Mouse (Mus musculus) A20 (cell line): Measurements from ENCODE around the gene Akap13.
"Not testable (repeated sequence)": the region's sequence is repeated elsewhere in the genome, so short reads cannot be mapped to it uniquely, and the experiment has no call there.

Experiments
- DNase-seq: peaks from one replicate; pipeline ENCODE4 v3.0.0-alpha.2; 2011; ENCODE audit warnings: low read depth, low spot score

Gene Akap13

DNA sequence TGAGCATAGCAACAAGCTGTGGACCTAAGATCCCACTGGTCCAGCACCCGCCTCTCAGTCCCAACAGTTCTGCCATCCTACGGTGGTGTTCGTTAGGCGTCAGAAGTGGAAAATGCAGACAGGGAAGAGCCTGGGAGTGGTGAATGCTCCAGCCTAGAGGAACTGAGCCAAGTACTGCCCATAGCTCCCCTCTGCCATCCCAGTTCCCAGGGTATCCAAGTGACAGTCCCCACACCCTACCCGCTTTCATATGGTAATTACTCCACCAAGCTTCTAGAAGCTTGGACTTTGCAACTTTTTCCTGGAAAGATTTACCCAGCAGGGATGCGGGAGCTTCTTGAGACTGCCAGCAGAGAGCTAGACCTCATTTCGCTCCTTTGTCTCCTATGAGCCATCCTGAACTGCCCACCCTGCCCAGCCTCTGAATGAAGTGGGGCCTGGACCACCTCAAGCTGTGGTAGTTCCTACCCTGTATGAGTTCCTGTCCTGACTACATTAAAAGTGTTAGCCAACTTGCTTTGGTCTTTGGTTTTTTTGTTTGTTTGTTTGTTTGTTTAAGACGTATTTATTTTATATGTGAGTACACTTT, 300.6 kb downstream of the Akap13 start:
- DNase-seq, result no peak

DNA sequence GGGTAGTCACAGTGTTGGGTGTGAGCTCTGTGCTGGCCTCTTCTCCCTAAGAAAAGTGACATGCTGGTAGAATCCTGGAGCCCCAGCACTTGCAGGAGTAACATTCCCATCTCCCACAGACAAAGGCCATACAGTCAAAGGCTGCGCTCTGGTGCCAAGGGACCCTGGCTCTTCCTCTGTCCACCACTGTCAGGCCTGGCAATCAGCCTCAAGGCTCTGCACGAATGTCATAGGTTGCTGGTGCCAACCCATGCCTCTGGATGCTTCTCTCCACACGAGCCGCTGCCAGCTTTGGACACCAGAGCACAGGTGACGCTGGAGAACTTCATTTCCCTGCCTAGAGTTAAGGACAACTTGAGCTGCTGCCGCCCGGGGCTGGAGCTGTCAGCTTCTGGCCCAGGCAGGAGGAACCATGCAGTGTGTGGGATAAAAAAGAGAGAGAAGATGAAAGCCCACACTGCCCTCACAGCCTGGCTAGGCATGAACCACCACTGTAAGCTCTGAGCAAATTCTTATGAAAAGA, 304.7 kb downstream of the Akap13 start:
- no peak for DNase-seq

DNA sequence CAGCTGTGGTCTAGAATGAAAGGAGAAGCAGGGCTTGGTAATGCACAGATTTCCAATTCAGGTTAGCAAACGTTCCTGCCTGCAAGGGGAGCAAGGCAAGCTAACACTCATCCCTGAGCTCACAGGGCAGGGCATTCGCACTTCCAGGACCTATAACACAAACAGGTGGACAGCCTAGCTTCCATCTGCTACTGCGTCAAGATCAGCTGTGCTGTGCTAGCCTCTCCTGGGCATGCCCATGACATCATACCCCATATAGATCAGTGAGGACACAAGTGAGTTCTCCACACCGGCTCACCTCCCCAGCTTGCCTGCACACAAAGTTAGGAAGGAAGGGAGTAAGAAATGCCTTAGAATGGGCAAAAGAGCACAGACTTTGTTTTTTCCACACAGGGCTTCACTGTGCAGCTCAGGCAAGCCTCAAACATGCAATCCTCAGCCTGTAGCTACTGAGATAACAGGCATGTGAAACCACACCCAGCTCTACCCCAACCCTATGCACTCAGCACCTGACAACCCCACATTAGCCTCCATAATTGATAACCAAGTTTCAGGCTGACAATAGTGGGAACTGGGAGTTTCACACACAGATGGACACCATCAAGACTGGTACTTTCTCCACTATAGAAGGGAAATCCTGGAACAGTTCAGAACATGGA, 305.5 kb downstream of the Akap13 start:
- DNase-seq, result not testable (repeated sequence)

DNA sequence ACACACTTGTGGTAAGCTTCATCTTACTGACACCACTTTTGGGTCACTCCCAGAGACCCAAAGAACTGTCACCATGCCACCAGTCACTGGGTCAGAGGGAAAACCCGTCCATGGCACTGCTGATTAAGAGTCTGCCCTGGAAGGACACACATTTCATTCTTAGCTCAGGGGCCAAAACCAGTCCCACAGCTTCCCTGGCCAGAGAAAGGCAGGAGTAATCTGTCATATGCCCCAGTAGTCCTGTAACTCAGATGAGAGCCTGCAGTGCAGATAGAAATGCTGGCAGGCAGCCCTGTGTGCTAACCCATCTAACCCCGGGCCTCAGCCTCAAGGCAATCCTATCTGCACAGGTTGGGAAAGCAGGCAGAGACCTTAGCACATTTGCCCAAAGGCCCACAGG, 306.9 kb downstream of the Akap13 start:
- not testable (repeated sequence) for DNase-seq

DNA sequence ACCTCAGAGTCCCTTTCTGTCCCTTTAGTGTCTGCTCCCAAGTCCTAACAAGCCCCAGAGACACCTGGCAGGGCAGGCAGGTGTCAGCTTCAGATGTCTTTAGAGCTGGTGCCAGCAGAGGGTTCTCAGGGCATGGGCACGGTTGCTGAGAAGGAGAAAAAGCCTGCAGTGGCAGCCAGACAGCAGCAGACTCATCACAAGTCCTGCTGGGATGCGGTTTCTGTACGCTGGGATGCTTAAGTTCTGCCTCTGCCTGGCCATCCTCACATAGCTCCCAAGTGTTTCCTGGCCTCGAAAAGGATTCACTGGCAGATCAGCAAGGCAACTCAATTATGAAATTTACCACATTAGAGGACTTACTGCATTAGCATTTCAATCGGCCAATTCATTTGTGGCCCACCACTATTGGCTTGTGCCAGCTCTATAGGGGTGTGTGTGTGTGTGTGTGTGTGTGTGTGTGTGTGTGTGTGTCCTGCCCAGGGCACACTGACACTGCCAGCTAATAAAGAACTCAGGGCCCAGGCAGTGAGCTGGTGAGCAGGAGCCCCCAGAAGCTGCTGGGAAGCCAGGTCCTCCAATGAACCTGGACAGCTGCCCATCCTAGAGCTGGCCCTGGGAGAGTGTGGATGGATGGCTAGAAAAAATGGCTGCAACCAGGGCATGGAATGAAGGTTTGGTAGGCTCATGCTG, 311.9 kb downstream of the Akap13 start:
- not testable (repeated sequence) for DNase-seq

DNA sequence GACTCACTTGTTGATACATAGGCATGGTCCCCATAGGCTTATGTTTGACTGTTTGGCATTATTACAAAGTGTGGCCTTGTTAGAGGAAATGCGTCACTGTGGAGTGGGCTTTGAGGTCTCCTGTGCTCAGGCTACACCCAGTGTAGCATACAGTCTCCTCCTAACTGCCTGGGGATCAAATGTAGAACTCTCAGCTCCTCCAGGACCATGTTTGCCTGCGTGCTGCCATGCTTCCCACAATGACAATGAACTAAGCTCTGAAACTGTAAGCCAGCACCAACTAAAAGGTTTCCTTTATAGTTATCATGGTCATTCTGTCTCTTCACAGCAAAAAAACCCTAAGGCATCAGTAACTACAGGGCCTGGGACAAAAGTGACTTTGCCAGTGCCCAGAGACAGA, 312.8 kb downstream of the Akap13 start:
- no peak for DNase-seq

DNA sequence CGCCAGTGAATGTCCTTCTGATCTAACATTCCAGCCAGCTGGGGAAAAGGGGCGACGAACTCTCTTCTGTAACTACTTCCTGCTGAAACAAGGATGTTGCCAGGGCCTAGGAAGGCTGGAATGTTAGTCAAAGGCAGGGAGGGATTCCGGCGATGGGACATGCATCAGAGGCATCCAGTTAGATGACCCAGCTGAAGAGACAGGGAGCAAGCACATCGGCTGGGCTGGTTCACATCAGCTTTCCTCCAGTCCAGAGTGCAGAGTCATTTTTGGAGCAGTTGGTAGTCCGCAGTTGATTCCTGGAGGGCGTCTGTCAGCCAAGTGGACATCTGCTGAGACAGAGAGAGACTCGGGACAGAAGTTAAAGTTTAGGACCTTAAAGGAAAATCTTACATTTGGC, 314.6 kb downstream of the Akap13 start:
- no peak for DNase-seq

DNA sequence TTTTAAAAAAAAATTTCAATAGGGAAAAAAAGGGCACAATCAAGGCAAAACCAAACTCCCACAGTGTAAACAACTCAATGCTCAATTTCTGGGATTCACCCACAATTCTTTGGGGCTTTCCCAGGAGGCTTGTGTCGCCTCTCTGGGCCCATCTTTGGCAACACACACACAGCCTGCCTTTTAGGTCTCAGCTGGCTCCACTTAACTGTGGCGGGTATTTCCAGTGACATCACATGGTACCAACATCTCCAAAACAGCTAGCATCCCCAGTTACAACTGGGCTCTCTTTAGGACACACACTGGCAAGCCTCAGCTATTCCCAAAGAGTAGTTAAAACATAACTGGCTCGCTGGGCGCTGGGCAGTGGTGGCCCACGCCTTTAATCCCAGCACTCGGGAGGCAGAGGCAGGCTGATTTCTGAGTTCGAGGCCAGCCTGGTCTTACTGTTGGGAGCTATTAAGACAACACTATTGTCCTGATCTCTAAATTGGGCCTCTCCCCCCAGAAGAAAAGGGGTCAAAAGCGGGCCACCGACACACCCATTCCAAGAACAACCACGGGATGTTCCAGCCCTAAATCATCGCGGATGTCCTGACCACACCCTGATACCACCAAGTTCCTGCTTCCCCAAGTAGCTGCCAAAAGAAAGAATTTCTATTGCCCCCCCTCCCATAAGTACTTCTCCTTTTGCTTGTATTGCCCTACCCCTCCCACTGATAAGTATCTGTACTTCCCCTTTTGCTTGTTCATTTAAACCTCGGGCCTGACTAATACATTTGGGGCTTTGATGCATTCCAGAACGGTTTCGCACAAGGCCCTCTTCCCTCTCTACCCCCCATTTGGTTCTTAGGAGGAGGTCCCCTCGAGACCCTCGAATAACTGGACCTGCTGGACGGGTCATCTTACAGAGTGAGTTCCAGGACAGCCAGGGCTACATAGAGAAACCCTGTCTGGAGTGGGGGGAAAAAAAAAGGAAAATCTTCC, 319.1 kb downstream of the Akap13 start:
- not testable (repeated sequence) for DNase-seq

DNA sequence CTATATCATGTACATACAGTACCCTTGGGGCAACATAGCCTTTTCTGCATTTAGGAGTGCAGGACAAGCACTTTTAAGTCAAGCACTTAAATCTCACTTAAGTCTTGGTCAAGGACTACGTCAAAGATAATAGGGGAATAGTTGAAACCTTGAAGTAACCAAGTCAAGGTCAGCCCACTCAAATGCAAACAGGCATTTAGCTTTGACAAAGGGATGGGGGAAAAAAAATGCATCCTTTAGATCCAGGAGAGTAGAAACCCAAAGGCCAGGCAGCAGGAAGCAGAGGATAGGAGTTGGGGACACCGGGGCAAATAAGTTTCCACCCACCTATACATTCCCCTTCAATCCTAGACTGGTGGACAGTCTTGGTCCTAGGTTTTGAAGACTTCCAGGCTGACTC, 322.7 kb downstream of the Akap13 start:
- DNase-seq, result no peak

DNA sequence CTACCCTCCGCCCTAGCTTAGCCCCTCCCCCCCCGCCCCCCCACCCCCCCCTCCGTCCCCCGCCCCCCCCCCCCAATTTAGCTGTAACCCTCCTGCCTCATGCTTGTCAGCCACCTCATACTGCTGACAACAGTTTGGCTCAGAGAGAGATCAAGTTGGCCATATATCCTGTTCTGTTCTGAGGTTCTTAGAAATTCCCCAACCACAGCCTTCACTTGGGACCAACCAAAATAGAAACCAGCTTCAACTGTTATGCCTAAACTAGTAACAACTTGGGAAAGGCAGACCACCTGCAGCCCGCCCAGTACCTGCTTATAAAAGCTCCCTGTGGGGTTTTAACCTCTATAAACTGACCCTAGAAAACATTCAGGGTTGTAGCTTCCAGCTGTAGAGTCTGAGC, 325.5 kb downstream of the Akap13 start:
- DNase-seq, result no peak

DNA sequence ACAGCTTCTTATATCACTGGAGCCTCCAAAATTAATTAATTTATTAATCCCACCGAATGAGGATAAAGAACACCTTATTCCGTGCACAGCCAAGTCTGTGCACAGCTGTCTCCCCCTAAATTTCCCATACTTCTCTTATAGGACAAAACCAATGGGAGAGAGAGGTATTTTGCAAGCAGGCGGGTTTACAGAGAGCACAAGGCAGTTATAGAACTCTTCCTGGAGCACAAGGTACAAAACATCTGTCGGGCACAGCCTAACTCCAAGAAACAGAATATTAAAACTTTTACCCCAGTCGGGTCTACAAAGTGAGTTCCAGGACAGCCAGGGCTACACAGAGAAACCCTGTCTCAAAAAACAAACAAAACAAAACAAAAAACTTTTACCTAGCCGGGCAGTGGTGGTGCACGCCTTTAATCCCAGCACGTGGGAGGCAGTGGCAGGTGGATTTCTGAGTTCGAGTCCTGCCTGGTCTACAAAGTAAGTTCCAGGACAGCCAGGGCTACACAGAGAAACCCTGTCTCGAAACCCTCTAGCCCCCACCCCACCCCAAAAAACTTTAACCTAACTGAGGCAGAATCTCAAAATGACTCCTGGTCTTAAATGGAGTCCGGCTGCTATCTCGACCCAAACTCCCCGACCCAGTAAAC, 326.1 kb downstream of the Akap13 start:
- no peak for DNase-seq

DNA sequence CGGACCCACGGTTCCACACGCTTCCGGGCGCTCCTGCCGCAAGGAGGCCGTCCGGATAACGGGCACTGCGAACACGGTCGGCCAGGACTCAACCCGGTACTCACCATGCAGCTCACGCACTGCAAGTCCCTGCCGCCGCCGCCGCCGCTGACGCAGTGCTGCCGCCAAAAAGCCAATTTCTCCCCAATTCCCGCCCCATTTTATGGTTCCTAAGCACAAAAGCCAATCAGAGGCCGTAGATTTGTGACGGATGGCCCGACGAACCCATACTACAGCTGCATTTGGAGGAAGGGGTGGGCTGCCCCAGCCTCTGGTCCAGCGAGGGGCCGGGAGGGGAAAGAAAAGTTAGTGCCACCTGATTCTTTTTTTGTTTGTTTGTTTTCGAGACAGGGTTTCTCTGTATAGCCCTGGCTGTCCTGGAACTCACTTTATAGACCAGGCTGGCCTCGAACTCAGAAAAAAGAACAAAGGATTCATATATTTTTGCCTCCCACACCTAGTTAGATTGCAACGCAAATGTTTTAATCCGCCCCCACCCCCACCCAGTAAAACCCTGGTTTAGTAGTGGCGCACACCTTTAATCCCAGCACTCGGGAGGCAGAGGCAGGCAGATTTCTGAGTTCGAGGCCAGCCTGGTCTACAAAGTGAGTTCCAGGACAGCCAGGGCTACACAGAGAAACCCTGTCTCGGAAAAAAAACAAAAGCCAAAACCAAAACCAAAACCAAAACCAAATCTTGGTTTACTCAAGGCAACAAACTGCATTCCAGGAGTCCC, 326.8 kb downstream of the Akap13 start:
- DNase-seq, result peak; percentile 97

DNA sequence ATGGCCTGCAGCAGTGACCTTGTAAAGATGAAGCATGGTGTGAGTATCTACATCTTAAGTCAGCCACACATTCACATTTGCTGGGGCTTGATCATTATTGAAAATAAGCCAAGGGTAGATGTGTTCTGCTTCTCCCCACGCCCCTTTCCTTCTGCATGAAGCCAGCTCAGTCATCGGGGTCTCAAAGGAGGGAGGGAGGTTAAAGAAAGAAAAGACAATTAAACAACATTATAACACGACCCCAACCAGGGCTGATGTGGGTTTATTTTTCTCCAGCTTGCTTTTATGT, 327.3 kb downstream of the Akap13 start:
- peak; percentile 67 for DNase-seq

DNA sequence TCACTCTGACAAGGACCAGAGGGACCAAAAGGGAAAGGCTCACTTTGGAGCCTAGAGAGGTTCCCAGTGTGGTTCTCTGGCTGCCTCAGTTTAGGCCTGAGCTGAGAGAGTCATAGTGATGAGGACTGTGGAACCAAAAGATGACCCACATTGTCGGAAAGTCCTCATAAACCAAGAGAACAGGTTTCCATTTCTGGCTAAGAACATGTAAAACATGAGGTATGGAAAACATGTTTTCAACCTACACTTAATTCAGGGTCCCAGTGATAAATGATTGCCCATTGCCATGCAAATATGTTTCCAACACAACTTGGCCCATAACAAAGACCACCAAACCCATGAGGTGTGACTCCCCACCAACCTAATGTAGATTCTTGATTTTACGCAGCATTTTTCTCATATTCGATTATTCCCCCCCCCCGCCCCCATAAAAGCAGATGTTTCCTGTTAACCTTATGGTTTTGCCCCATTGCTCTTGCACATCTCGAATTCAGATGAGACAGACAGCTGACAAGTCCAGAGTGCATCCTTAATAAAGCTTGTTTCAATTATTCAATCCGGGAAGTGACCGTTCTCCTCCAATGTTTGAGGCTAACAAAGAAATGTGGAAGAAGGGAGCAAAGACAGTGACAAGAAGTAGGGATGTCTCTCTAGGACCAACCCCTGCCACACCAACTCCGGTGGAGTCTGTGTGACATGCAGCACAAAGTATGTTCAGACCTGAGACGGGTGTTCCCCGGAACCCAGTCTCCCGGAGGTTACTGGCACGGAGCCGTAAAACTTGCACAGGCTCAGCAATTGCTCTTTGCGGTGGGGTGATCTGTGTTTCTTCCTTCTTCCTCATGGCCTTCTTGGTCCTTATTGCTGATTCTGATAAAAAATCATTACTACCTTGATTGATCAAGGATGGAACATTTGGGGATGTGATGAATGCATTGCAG, 330.3 kb downstream of the Akap13 start:
- peak; percentile 87 for DNase-seq

DNA sequence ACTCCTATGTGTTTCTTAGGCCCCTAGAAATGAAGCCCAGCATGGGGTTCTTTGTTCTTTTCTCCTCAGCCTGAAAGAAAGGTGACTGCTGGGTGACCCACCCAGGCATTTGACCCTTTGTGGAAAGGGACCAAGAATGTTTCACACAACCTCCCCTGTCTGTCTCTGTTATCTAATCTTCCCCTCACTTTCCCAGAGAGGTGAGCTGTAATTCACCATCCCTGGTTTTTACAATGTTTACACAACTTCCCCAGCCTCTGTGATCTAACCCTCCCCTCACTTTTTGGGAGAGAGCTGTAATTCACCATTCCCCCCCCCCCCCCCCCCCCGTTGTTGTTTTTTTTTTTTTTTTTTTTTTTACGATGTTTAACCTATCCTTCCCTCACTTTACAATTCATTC, 331.5 kb downstream of the Akap13 start:
- DNase-seq, result peak; percentile 41

DNA sequence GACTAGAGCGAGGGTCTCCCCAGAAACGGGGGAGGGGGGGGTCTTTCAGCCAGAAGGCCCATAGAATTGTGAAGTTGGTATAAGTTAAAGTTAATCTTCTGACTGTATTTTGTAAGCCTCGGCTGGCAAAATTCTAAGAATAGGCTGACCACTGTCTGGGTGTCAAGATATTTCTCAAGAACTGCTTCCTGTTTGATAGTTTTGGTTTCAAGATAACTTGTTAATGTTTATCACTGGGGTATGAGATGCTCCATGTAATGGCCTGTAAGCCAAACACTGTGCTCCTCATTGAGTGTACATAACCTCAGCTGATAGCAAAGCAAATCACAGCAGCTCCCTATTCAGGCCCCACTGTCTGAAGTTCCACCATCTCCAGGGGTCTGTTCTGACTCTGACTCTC, 332.0 kb downstream of the Akap13 start:
- DNase-seq, result peak; percentile 84

DNA sequence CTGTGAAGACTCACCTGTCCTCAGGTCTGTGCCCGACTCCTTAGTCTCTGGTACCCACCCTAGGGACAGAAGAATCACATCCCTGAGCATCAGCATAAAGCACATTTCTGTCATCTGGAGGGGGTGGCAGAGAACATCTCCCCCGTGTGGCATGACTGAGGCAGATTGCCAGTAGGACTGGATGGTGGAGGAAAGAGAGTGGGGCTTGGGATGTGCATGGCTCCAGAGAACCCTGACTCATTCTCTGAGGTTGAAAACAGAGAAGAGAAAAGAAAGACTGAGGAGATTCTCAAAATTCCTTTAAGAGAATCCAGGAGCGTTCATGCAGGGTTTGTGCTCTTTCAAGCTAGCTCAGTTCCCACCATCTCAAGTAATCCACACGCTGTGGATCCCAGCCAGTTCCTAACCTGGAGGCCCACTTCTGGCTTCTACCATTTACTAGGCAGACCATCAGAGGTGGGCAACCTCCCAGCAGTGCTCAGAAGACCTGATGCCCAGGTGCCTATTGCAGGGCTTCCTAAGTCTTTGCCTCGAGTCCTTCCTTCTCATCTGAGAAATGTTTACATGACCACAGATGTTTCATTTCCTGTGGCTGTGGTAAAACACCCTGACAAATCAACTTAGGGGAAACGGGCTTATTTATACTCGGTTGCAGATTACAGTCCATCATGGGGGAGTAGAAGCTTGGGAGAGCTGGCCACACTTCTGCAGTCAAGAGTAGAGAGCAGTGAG, 332.9 kb downstream of the Akap13 start:
- DNase-seq, result peak; percentile 65

DNA sequence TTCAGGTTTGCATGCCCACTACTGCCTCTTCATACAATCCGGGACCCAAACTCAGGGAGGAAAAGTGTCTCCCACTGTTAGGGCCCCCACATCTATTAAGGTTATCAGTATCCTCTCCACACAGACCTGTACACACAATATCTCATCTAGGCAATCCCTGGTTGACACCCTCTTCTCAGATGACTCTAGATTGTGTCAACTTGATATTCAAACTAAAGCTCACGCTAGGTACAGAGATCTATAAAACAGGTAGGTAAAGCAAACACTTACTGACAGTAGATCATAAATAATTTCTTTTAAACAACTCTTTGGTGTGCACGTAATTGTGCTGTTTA, 333.4 kb downstream of the Akap13 start:
- not testable (repeated sequence) for DNase-seq

DNA sequence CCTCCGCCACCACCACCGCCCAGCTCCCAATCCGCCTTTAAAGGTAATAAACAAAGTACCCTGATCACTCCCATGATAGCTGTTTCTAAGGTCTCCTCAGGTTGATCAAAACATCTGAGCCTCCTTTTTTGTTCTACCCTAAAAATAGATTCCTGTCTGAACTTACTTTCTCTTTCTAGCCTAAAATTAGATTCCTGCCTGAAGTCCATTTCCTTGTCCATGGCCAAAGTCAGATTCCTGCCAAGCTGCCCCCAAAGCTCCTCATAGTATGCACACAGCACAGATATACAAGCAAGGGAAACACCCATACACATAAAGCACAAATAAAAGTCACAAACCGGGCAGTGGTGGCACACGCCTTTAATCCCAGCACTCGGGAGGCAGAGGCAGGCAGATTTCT, 334.4 kb downstream of the Akap13 start:
- no peak for DNase-seq
